Mouse (Mus musculus): Measurements from ENCODE around the gene Mrpl46. TPM values are rescaled to one million over a fixed set of nuclear protein-coding genes. Genes with fewer than 3 reads are reported as not detected.
A peak's percentile ranks its signal among the peaks of the same experiment; 100 is the strongest.

The Mrpl46 gene
- polyA plus RNA-seq, 1 experiment from 2014 or later, result 56.3 TPM

DNA sequence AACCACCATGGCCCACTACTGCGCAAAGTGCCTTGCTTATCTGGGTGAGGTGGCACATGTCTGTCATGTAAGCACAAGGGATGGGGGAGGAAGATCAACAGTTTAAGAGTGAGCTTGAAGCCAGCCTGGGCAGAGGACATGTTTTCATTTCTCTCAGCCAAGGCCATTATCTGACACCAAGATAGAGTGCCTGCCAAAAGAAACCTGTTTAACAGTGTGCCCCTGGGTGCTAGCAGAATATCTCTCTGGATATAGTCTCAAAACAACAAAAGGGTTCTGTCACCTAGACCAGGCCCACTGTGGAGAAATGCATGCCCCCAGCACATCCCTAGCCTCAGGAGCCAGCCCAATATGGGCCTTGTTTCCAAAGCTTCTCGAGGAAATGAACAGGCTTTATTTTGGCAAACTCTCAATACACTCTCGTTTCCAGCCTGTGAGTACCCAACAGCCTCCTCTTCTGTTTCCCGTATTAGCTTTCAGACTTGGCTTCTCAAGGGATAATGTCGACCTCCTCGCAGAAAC is 11.3 kb upstream of the Mrpl46 start:
- 71% methylated on average over 6 of the region's 6 CpGs for WGBS
- Histone ChIP-seq H3K9ac (no peak overlapping the region), H3K4me3 (no peak overlapping the region), H3K27ac (no peak overlapping the region), H3K27me3 (replicated peaks) (no peaks in the 10 kb centered on the region), H3K4me2 (no peak overlapping the region), H3K36me3 (replicated peaks) (no peaks in the 10 kb centered on the region), H3K9me3 (no peaks in the 10 kb centered on the region), H3K4me1 (0 out of 2 replicates have a peak, but pooled peaks cover 5% of the 10 kb centered on the region)
- no peak for ATAC-seq (replicated peaks)

DNA sequence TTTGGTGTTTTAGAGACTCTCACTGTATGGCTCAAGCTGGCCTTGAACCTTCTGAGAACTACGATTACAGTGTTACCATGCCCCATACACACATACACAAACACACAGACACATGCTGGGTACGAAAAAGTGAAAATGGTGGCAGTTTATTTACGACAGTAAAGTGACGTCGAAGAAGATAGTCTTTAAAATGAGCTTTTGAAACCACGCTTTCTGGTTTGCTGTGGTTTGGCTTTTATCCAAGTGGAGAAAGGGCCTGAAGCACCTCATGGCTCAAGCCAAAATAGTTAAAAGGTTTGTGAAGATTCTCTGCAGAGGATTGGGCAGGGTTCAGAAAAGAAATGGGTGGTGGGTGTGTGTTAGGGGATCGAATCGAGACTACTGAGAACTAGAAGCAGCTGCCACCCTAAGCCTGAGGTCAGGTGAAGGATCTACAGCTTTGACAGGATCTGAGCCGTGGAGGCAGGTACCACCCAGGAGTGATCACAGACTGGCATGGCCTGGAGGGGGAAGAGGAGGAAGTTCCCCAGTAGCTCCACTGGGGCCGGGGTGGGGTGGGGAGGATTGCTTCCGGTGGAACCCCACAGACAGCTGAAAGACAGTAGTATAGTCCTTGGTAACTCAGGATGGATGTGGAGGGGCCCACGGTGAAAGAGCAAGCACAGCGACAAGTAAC is 10.7 kb upstream of the Mrpl46 start:
- H3K27me3 ChIP-seq (replicated peaks), result no peaks in the 10 kb centered on the region
- WGBS, result 92% methylated on average over 13 of the region's 13 CpGs

DNA sequence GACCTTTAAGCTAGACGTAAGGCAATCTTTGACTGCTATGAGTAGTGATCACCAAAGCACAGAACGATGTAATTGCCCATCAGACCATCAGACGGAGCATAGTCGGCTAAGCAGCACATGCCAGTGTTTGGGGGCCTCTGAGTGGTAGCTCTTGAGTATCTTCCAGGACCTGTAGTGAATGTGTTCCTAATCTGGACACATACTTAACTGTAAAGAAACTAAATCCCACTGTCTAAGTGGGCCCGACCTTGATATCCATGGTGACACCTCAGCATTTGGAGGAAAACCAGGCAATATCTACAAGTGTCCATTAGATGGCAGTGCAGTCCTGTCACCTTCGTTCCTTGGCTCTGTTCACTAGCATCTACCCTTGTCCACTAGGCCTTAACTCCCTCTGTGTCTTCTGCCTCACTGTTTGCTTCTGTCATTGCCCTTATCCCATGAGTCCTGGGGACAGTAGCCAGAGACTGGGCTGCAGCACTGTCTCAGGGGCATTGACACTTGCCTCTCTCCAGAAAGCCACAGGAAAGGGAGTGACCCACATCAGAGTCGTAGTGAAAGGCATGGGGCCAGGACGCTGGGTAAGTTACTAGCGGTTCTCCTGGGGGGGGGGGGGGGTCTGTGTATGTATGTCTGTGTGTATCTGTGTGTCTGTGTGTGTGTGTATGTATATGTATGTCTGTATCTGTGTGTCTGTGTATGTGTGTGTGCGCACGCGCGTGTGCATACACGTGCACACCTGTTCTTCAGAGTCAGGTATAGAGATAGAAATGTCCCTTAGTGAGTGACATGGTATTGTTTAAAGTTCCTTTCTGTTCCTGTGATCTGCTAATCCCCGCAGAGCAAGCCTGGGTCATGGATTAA is 8.3 kb upstream of the Mrpl46 start:
- peaks cover 8% of the 10 kb centered on the region; the same call in 1 of the 2 replicates for H3K36me3 ChIP-seq (replicated peaks)
- no peak overlapping the region for H3K9ac ChIP-seq
- H3K4me1 ChIP-seq, result no peaks in the 10 kb centered on the region
- whole genome bisulfite sequencing, result 83% methylated on average over 15 of the region's 15 CpGs
- H3K4me3 ChIP-seq, result no peak overlapping the region
- no peaks in the 10 kb centered on the region for H3K27me3 ChIP-seq (replicated peaks)
- H3K4me2 ChIP-seq, result no peak overlapping the region
- no peaks in the 10 kb centered on the region for H3K9me3 ChIP-seq
- peak; percentile 82 for ATAC-seq (replicated peaks)
- H3K27ac ChIP-seq, result no peak overlapping the region

More for the DNA sequence above, 10.7 kb upstream of the Mrpl46 start:
- Histone ChIP-seq H3K4me1 (0 out of 2 replicates have a peak, but pooled peaks cover 5% of the 10 kb centered on the region), H3K4me3 (no peak overlapping the region), H3K36me3 (replicated peaks) (peaks cover 5% of the 10 kb centered on the region; the same call in 1 of the 2 replicates), H3K27ac (no peak overlapping the region), H3K9me3 (no peaks in the 10 kb centered on the region), H3K9ac (no peak overlapping the region), H3K4me2 (no peak overlapping the region)
- no peak for ATAC-seq (replicated peaks)

DNA sequence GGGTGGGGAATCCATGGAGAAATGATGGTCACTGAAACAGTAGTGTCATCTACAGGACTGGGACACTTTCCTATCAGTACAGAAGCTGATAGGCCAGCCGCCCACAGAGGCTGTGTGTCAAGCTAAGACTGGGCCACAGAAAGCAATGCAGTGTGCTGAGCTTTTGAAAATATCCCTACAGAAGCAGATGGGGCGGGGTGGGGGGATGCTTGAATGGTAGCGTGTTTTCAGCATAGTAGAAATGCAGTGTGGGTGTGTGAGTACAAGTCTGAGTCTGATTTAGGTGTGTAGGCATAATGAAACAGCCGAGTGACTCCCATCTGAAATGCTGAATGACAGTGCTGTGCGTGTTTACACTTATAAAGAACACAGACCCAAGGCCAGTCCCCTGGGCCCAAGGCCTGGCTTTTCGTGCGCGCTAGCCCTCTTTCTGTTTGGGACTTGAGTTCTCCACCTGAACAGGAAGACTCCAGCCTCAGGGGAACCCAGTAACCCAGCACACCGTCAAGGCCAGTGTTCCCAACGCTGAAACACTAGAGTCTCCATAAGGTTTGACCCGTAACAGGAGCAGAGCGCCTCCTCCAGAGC is 4.6 kb upstream of the Mrpl46 start:
- Histone ChIP-seq H3K27me3 (replicated peaks) (no peaks in the 10 kb centered on the region), H3K36me3 (replicated peaks) (peaks cover 8% of the 10 kb centered on the region; the same call in 1 of the 2 replicates), H3K4me1 (peaks cover 18% of the 10 kb centered on the region), H3K4me2 (no peak overlapping the region), H3K9me3 (no peaks in the 10 kb centered on the region), H3K9ac (no peak overlapping the region), H3K4me3 (no peak overlapping the region), H3K27ac (no peak overlapping the region)
- 91% methylated on average over 12 of the region's 12 CpGs for WGBS
- no peak for ATAC-seq (replicated peaks)

DNA sequence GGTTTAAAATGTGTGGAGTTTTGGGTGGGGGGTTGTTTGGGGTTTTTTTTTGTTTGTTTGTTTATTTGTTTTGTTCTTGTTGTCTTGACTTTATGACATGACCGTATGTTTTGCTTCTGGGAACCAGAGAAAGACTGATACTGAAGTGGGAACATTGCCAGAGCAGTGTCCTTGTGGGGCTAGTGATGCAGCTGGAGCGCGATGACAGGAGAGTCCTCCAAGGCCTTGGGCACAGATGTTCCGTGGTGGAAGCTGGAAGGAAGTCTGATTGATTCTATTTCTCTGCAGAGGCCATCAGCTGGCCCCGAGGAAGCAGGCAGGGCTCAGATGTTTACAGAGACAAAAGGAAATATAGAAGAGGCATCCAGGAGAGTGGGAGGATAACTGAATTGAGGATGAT is 2.6 kb upstream of the Mrpl46 start:
- Histone ChIP-seq H3K4me3 (no peak overlapping the region), H3K9ac (no peak overlapping the region), H3K4me1 (peaks cover 27% of the 10 kb centered on the region), H3K27ac (no peak overlapping the region), H3K9me3 (no peaks in the 10 kb centered on the region), H3K36me3 (replicated peaks) (peaks cover 8% of the 10 kb centered on the region; the same call in 1 of the 2 replicates), H3K27me3 (replicated peaks) (no peaks in the 10 kb centered on the region), H3K4me2 (no peak overlapping the region)
- ATAC-seq (replicated peaks), result no peak
- 80% methylated on average over 5 of the region's 5 CpGs for WGBS

DNA sequence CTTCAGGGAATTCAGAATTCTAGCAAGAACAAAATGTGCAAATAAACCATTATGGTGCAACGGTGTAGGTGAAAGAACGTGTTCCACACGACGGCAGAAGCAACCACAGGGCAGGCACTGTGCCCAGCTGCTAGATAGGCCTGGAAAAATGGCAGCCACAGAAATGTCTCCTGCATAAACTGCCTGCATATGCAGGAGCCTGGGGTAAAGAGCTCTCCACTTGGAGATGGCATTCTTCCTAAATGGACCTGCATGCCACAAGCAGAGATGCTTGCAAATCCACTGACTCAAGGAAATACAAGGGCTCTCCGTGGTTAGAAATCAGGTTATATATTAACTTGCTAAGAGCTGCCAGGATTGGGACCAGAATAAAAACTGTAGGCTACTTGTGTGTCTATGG is 4.6 kb downstream of the Mrpl46 start:
- Histone ChIP-seq H3K36me3 (replicated peaks) (peaks cover 45% of the 10 kb centered on the region), H3K4me2 (no peak overlapping the region), H3K27me3 (replicated peaks) (no peaks in the 10 kb centered on the region), H3K4me3 (no peak overlapping the region), H3K9me3 (no peaks in the 10 kb centered on the region), H3K27ac (no peak overlapping the region), H3K9ac (no peak overlapping the region), H3K4me1 (peaks cover 13% of the 10 kb centered on the region)
- ATAC-seq (replicated peaks), result no peak
- WGBS, result 97% methylated on average over 5 of the region's 5 CpGs

DNA sequence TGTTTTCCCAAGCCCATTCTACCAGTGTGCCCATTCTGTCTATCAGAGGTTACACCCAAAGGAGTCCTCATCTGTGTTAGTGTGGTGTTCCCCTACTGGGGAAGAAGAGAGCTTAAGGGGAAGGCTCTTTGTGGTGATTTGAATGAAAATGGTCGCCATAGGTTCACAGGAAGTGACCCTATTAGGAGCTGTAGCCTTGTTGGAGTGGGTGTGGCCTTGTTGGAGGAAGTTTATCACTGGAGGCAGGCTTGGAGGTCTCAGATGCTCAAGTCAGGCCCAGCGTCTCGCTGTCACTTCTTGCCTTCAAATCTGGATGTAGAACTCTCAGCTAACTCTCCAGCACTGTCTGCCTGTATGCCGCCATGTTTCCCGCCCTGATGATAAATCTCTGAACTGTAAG is 12.4 kb downstream of the Mrpl46 start:
- Histone ChIP-seq H3K36me3 (replicated peaks) (peaks cover 28% of the 10 kb centered on the region), H3K4me3 (no peak overlapping the region), H3K4me1 (peaks cover 11% of the 10 kb centered on the region; the same call in 1 of the 2 replicates), H3K4me2 (no peak overlapping the region), H3K27me3 (replicated peaks) (no peaks in the 10 kb centered on the region), H3K27ac (no peak overlapping the region), H3K9me3 (no peaks in the 10 kb centered on the region), H3K9ac (no peak overlapping the region)
- WGBS, result 90% methylated on average over 5 of the region's 5 CpGs
- no peak for ATAC-seq (replicated peaks)

DNA sequence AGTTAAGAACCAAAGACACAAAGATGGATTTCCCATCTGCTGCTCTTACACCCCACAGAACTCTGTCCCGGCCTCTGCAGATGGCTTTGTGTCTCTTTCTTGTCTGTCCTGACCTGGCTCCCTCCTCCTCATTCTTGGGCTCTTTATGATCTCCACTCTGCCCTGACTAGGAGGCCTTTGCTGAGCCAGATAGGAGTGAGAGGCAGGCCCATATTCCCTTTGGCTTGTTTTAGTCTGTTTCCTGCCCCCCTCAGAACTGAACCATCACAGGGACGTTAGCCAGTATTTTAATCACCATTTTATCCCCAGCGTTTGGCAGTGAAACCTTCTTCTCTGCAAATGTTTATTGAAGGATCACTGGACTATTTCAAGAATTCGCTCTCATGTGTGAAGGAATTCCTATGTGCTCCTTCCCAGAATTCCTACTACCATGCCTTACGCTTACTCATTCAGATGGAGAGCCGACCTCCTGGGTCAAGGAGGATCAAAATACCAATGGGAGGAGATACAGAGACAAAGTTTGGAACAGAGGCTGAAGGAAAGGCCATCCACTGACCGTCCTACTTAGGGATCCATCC is 14.2 kb downstream of the Mrpl46 start:
- H3K4me1 ChIP-seq, result peaks cover 12% of the 10 kb centered on the region; the same call in 1 of the 2 replicates
- no peaks in the 10 kb centered on the region for H3K27me3 ChIP-seq (replicated peaks)
- ATAC-seq (replicated peaks), result no peak
- H3K27ac ChIP-seq, result no peak overlapping the region
- 73% methylated on average over 7 of the region's 7 CpGs for whole genome bisulfite sequencing
- H3K9me3 ChIP-seq, result no peaks in the 10 kb centered on the region
- no peak overlapping the region for H3K4me2 ChIP-seq
- no peak overlapping the region for H3K4me3 ChIP-seq
- peaks cover 11% of the 10 kb centered on the region for H3K36me3 ChIP-seq (replicated peaks)
- H3K9ac ChIP-seq, result no peak overlapping the region

DNA sequence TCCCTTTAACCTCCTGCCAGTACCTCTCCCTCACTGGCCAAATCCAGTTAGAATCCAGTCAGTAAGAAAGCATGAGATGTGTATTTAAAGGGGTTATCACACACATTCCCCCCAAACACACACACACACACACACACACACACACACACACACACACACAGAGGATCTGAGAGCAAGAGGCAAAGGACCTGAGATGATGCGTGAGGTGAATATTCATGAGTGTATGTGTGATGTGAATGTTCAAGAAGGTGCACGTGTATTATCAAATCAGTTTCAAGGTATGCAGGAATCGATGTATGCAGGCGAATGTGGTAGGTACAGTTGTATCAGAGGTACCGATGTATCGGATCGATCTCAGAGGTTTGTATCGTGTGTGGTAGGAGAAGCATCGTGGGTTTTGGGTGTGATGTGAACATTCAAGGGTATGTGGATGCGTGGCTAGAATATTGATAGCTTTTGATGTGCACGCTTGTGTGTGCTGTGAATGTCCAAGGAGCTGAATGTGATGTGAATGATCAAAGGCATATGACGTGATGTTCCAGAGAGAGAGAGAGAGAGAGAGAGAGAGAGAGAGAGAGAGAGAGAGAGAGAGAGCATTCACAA is 15.3 kb downstream of the Mrpl46 start:
- no peaks in the 10 kb centered on the region for H3K27me3 ChIP-seq (replicated peaks)
- H3K27ac ChIP-seq, result peak overlapping the region; percentile 66
- WGBS, result 55% methylated on average over 12 of the region's 12 CpGs
- H3K4me2 ChIP-seq, result no peak overlapping the region
- H3K9ac ChIP-seq, result no peak overlapping the region
- no peak overlapping the region for H3K4me3 ChIP-seq
- H3K36me3 ChIP-seq (replicated peaks), result 0 out of 2 replicates have a peak, but pooled peaks cover 4% of the 10 kb centered on the region
- peak; percentile 58 for ATAC-seq (replicated peaks)
- H3K4me1 ChIP-seq, result peaks cover 12% of the 10 kb centered on the region; the same call in 1 of the 2 replicates
- no peaks in the 10 kb centered on the region for H3K9me3 ChIP-seq

DNA sequence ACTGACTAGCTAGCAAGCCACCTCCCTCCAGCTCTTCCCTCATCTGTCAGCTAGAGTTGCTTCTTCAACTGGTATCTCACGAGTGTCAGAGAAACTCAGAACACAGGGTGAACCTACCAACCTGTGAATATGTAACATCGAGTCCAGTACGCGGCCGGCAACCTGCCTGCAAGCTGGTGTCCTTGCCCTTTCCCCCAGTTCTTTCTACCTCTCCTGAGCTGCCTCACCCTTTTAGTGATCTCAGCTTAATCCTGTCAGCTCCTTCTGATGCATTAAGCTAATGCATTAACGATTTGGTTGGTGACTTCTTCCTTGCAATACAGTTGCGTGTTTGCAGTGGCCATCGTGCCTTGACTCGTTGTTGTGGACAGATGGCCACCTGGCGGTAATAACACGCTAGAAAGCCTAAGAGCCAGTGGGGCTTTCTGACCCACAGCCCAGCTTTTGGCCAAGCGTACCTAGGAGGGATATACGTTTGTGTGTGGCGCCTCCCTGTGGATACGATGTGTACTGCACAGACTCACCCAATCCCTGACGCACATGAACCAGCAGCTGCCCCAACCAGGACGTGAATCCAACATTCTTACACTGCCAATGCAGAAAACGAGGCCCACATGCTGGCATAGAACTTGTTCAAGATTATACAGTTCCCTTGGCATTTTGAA is 17.2 kb downstream of the Mrpl46 start:
- 20% methylated on average over 18 of the region's 18 CpGs for WGBS
- no peaks in the 10 kb centered on the region for H3K9me3 ChIP-seq
- H3K9ac ChIP-seq, result no peak overlapping the region

DNA sequence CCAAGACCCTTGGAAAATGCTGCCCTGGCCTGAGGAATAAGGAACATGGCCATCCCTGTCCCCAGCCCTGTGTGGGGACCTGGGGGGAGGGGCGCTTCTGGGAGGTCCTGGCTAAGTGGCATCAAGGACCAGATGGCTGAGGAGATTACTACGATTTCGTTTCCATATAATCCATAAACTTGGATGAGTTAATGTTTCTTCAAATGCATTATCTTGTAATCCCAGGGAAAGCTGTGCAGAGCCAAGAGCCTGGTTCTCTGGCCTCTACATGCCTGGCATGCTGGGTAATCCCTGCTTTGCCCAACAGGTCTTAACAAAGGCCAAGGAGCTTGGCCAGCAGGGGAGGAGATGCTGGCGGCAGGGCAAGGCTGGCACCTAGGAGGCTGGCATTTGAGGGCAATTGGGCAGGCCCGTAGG is 18.1 kb downstream of the Mrpl46 start:
- no peaks in the 10 kb centered on the region for H3K27me3 ChIP-seq (replicated peaks)
- no peaks in the 10 kb centered on the region for H3K9me3 ChIP-seq
- no peak for ATAC-seq (replicated peaks)
- peaks cover 12% of the 10 kb centered on the region; the same call in 1 of the 2 replicates for H3K4me1 ChIP-seq
- H3K9ac ChIP-seq, result no peak overlapping the region
- no peak overlapping the region for H3K27ac ChIP-seq
- no peak overlapping the region for H3K4me2 ChIP-seq
- no peak overlapping the region for H3K4me3 ChIP-seq
- 52% methylated on average over 5 of the region's 5 CpGs for WGBS
- H3K36me3 ChIP-seq (replicated peaks), result no peaks in the 10 kb centered on the region

More for the DNA sequence above, 17.2 kb downstream of the Mrpl46 start:
- Histone ChIP-seq H3K4me2 (peak overlapping the region; percentile 20; the same call in 1 of the 2 replicates), H3K27ac (no peak overlapping the region), H3K36me3 (replicated peaks) (no peaks in the 10 kb centered on the region), H3K4me3 (no peak overlapping the region), H3K4me1 (peaks cover 12% of the 10 kb centered on the region; the same call in 1 of the 2 replicates), H3K27me3 (replicated peaks) (no peaks in the 10 kb centered on the region)
- ATAC-seq (replicated peaks), result peak; percentile 81

Measured in midbrain, embryonic 15.5 days (tissue).